Mouse (Mus musculus) hindbrain, embryonic 10.5 days (tissue): ENCODE data around the gene Nhlrc4. TPM values are rescaled to one million over a fixed set of nuclear protein-coding genes. Genes with fewer than 3 reads are reported as not detected.

ENCODE experiments used
- DNase-seq: peaks from one replicate; pipeline ENCODE4 v3.0.0-alpha.2; 2017; ENCODE audit warnings: low spot score
- H3K27ac ChIP-seq: fragments of 300-500 bp; sonication (generic); 2 replicates; pipeline ENCODE4 v1.5.1; 2016; ENCODE audit warnings: mild to moderate bottlenecking, moderate library complexity
- H3K27me3 ChIP-seq: fragments of 300-500 bp; sonication (generic); 2 replicates; pipeline ENCODE4 v1.6.1; 2016; ENCODE audit warnings: mild to moderate bottlenecking; ENCODE audit not compliant: poor library complexity, insufficient read depth, severe bottlenecking
- H3K36me3 ChIP-seq: fragments of 300-500 bp; sonication (generic); 2 replicates; pipeline ENCODE4 v1.6.1; 2016; ENCODE audit warnings: mild to moderate bottlenecking, moderate library complexity
- H3K4me1 ChIP-seq: fragments of 300-500 bp; sonication (generic); replicated peaks from 2 replicates; pipeline ENCODE4 v1.6.1; 2016; ENCODE audit warnings: mild to moderate bottlenecking
- H3K4me3 ChIP-seq: fragments of 300-500 bp; sonication (generic); 2 replicates; pipeline ENCODE4 v1.5.1; 2016; ENCODE audit warnings: mild to moderate bottlenecking, moderate library complexity
- H3K9me3 ChIP-seq: fragments of 300-500 bp; sonication (generic); 2 replicates; pipeline ENCODE4 v1.6.1; 2016; ENCODE audit warnings: mild to moderate bottlenecking, moderate library complexity
- WGBS: fragments of 180-500 bp; shearing (Covaris S2); methylation state at CpG from one replicate; pipeline ENCODE4 v1.1.7; 2016; 5-methylcytosine and 5-hydroxymethylcytosine counted together
- polyA plus RNA-seq: library from polyadenylated mRNA; unstranded; fragments of >200 nt; fragmentation: Nextera tagmentation; extraction: Ambion mirVana; gene quantifications from 2 replicates; pipeline ENCODE4 v1.2.1, GENCODE M21; 2016

Gene Nhlrc4
- polyA plus RNA-seq, 1 experiment from 2014 or later: 0.55 TPM

- peaks cover 41% of the 10 kb centered on the region for H3K36me3 ChIP-seq
- H3K27ac ChIP-seq: no peak overlapping the region
- WGBS: 86% methylated on average over 1 of the region's 1 CpGs
- H3K4me1 ChIP-seq: peaks cover 22% of the 10 kb centered on the region
- H3K4me3 ChIP-seq: no peak overlapping the region
- H3K27me3 ChIP-seq: no peaks in the 10 kb centered on the region
- H3K9me3 ChIP-seq: no peaks in the 10 kb centered on the region
- no peak for DNase-seq
These were observed 30.9 kb downstream of the Nhlrc4 start for GRCm38 (mm10) chr17:25913877-25914275.

DNA sequence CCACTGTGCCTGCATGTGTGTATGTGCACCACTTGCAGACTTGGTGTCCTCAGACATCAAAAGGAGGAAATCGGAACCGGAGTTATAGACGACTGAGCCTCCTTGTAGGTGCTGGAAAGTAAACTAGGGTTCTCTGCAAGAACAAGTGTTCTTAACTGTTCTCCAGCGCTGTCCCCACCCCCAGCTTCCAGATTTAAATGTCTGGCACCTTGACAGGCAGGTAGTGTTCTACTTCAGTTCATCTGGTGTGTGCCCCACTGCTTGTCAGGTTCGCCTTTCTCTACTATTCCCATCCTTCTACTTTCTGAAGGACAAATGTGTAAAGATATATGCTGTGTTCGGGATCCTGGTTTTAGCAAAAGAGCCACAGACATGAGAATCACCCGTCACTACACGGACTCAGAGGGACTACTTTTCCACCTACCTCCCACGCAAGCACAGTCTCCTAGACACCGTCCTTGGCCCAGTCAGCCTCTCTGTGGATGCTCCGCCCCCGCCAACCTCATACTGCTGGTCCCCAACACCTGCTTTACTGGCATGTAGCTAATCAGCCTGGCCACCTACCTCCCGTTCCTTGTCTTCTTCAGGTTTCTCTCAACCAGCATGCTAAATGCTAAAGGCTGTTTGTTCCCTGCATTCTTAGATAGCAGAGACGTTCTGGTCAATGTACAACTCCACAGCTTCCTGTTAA lies 31.4 kb downstream of the Nhlrc4 start:
- Histone ChIP-seq H3K4me1 (peaks cover 17% of the 10 kb centered on the region), H3K27me3 (no peaks in the 10 kb centered on the region), H3K36me3 (peaks cover 41% of the 10 kb centered on the region), H3K4me3 (no peak overlapping the region), H3K27ac (no peak overlapping the region), H3K9me3 (no peaks in the 10 kb centered on the region)
- WGBS: 88% methylated on average over 14 of the region's 14 CpGs
- no peak for DNase-seq

DNA sequence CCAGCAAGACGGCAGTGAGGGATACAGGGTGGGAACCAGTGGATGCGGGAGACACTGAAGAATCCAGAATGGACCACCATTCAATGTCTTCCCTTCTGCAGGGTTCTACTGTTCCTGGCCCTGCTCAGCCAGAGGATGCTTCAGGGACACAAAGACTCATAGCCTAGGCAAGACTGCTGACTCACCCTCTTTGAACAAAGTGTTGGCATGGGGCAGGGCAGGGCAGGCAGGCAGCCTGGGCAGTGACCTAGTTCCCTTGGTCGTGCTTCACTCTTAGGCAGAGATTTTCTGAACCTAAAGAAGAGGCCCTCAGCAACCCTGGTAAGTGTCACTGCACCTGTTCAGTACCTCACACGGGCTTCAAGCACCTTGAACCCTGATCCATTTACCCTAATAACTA lies 32.9 kb downstream of the Nhlrc4 start:
- H3K27me3 ChIP-seq: no peaks in the 10 kb centered on the region
- peaks cover 36% of the 10 kb centered on the region for H3K36me3 ChIP-seq
- no peak overlapping the region for H3K27ac ChIP-seq
- no peak overlapping the region for H3K4me3 ChIP-seq
- 91% methylated on average over 4 of the region's 4 CpGs for WGBS
- no peaks in the 10 kb centered on the region for H3K9me3 ChIP-seq
- DNase-seq: no peak
- 0 out of 2 replicates have a peak, but pooled peaks cover 2% of the 10 kb centered on the region for H3K4me1 ChIP-seq

DNA sequence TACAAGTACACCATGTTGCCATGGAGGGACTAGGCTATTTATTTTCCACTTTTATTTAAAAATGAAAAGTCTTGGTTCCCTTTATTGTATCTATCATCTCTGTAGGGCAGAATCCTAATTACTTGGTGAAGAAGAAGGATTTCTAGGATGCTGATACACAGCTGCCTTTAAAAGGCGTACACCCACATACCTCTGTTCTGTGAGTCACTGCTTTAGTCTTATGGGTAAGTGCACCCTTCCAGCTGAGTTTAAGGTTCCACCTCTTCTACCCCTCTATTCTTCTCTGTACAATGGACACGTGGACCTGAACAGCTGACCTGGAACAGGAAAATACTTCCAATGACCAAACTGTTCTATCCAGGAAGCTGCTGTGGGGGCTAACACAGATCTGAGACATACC lies 37.1 kb downstream of the Nhlrc4 start:
- Histone ChIP-seq H3K36me3 (peaks cover 27% of the 10 kb centered on the region), H3K4me1 (0 out of 2 replicates have a peak, but pooled peaks cover 2% of the 10 kb centered on the region), H3K27ac (no peak overlapping the region), H3K27me3 (no peaks in the 10 kb centered on the region), H3K9me3 (no peaks in the 10 kb centered on the region), H3K4me3 (no peak overlapping the region)
- DNase-seq: no peak
- 93% methylated on average over 2 of the region's 2 CpGs for WGBS

DNA sequence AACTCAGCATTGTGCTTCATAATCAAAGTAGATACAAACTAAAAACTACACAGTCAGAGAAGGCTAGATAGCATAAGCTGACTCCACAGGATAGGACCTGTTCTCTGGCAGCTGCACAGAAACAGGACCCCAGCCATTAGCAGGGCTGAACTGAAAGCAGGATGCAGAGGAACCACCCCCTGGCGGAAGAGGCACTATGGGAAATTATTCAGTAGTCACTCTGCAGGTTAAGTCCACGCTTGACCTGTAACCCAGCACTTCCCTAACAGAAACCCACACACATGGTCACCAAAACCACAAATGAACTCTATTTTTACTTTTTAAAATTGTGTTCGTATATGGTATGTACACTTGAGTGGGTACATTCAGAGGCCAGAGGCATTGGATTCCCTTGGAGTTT lies 41.7 kb downstream of the Nhlrc4 start:
- Histone ChIP-seq H3K27ac (no peak overlapping the region), H3K4me3 (no peak overlapping the region), H3K9me3 (no peaks in the 10 kb centered on the region), H3K4me1 (no peaks in the 10 kb centered on the region), H3K27me3 (no peaks in the 10 kb centered on the region), H3K36me3 (peaks cover 31% of the 10 kb centered on the region)
- 89% methylated on average over 3 of the region's 3 CpGs for WGBS
- DNase-seq: no peak

DNA sequence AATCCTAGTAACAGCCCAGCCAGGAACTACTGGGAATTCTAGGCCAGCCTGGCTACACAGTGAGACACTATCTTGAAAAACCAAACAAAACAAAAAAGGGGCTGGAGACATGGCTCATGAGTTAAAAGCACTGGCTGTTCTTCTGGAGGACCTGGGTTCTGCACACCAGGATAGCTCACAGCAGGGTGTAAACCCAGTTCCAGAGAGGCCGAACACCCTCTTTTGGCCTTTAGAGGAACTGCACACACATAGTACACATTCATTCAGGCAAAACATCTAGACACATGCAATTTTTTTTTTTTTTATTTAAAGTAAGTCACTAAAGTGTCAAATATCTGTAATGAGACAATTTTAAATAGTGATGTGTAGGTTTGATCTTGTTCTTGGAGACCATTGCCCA lies 44.6 kb downstream of the Nhlrc4 start:
- Histone ChIP-seq H3K36me3 (peaks cover 20% of the 10 kb centered on the region), H3K4me3 (no peak overlapping the region), H3K4me1 (peaks cover 17% of the 10 kb centered on the region), H3K9me3 (no peaks in the 10 kb centered on the region), H3K27me3 (no peaks in the 10 kb centered on the region), H3K27ac (no peak overlapping the region)
- no peak for DNase-seq
- 91% methylated on average over 1 of the region's 1 CpGs for WGBS

DNA sequence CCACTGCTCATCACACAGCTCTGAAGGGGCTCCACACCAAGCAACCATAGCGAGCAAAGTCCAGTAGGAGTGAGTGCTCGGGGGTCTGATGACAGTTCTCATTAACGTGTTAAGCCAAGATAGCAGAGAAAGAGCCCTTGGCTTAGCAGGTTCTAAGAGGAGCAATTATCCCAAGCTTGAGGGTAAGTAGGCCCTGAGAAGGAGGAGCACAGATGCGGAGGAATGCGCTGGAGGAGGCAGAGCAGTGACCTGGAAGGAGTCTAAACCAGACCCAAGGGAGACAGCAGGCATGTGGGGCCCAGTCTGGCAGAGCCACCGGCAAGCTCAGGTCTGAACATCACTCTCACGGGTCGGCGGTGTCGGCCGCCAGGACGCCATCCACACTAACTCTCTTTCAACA lies 48.9 kb downstream of the Nhlrc4 start:
- no peak overlapping the region for H3K4me3 ChIP-seq
- H3K27ac ChIP-seq: peak overlapping the region; percentile 63; the same call in 1 of the 2 replicates
- H3K27me3 ChIP-seq: no peaks in the 10 kb centered on the region
- H3K4me1 ChIP-seq: peaks cover 25% of the 10 kb centered on the region
- no peaks in the 10 kb centered on the region for H3K9me3 ChIP-seq
- H3K36me3 ChIP-seq: peaks cover 15% of the 10 kb centered on the region
- 69% methylated on average over 12 of the region's 12 CpGs for WGBS
- DNase-seq: no peak

DNA sequence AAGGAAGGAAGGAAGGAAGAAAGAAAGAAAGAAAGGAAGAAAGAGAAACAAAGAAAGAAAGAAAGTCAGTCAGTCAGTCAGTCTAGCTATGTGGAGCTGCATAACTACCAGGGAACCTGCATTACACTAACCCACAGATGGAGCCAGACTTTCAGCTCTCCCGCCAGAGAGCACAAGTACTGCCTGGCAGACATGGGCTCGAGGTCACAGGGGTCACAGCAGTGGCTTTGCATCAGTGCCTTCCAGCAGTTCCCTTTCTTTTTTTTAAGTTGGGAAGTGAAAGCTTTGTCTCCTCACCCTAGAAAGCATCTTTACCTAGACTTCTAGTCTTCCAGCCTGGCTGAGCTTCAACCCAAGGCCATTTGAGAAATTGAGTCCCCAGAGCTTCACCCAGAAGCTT lies 49.3 kb downstream of the Nhlrc4 start:
- no peak overlapping the region for H3K4me3 ChIP-seq
- peak overlapping the region; percentile 63; the same call in 1 of the 2 replicates for H3K27ac ChIP-seq
- WGBS: 17% methylated on average over 2 of the region's 2 CpGs
- no peak for DNase-seq
- H3K4me1 ChIP-seq: peaks cover 25% of the 10 kb centered on the region
- no peaks in the 10 kb centered on the region for H3K27me3 ChIP-seq
- H3K9me3 ChIP-seq: no peaks in the 10 kb centered on the region
- peaks cover 14% of the 10 kb centered on the region for H3K36me3 ChIP-seq

GRCm38 (mm10) chr17:25893975-25894617 lies 50.7 kb downstream of the Nhlrc4 start:
- DNase-seq: peak; percentile 71
- H3K9me3 ChIP-seq: no peaks in the 10 kb centered on the region
- H3K4me3 ChIP-seq: no peak overlapping the region
- H3K27me3 ChIP-seq: no peaks in the 10 kb centered on the region
- peak overlapping the region; percentile 77 for H3K27ac ChIP-seq
- 24% methylated on average over 2 of the region's 2 CpGs for WGBS
- H3K36me3 ChIP-seq: peaks cover 20% of the 10 kb centered on the region
- peaks cover 25% of the 10 kb centered on the region for H3K4me1 ChIP-seq

Other genes starting within 250 kb of the Nhlrc4 start
- gene Gng13, start 227.8 kb downstream of the Nhlrc4 start, polyA plus RNA-seq: 2.4 and 4.4 TPM in 2 replicates
- 47.2 and 60.4 TPM in 2 replicates for gene Chtf18, start 217.5 kb downstream of the Nhlrc4 start, polyA plus RNA-seq
- gene Rpusd1, start 217.3 kb downstream of the Nhlrc4 start, polyA plus RNA-seq: 22.2 and 24.8 TPM in 2 replicates
- gene Mslnl, start 208.9 kb downstream of the Nhlrc4 start, polyA plus RNA-seq: not detected in 2 replicates
- 0.33 TPM in 1 of 2 replicates, not detected in the other for gene Msln, start 190.6 kb downstream of the Nhlrc4 start, polyA plus RNA-seq
- gene Narfl, start 171.2 kb downstream of the Nhlrc4 start, polyA plus RNA-seq: 25.3 and 25.7 TPM in 2 replicates
- 68.1 and 88.5 TPM in 2 replicates for gene Haghl, start 159.3 kb downstream of the Nhlrc4 start, polyA plus RNA-seq
- 0.95 and 1.2 TPM in 2 replicates for gene Ccdc78, start 158.4 kb downstream of the Nhlrc4 start, polyA plus RNA-seq
- 68.1 and 76.0 TPM in 2 replicates for gene Fam173a, start 152.1 kb downstream of the Nhlrc4 start, polyA plus RNA-seq
- 3.4 and 4.5 TPM in 2 replicates for gene AC134908.4, start 149.3 kb downstream of the Nhlrc4 start, polyA plus RNA-seq
- gene Metrn, start 147.8 kb downstream of the Nhlrc4 start, polyA plus RNA-seq: 174 and 193 TPM in 2 replicates
- 11.0 and 16.7 TPM in 2 replicates for gene Fbxl16, start 135.9 kb downstream of the Nhlrc4 start, polyA plus RNA-seq
- 30.1 and 30.7 TPM in 2 replicates for gene Wdr24, start 121.3 kb downstream of the Nhlrc4 start, polyA plus RNA-seq
- gene Jmjd8, start 116.1 kb downstream of the Nhlrc4 start, polyA plus RNA-seq: 51.5 and 64.3 TPM in 2 replicates
- 360 and 390 TPM in 2 replicates for gene Stub1, start 111.6 kb downstream of the Nhlrc4 start, polyA plus RNA-seq
- 1.7 and 3.1 TPM in 2 replicates for gene Rhbdl1, start 107.7 kb downstream of the Nhlrc4 start, polyA plus RNA-seq
- 1.5 and 3.1 TPM in 2 replicates for gene Gm20683, start 103.2 kb downstream of the Nhlrc4 start, polyA plus RNA-seq
- 18.8 and 28.5 TPM in 2 replicates for gene Rhot2, start 100.1 kb downstream of the Nhlrc4 start, polyA plus RNA-seq
- gene Wdr90, start 83.5 kb downstream of the Nhlrc4 start, polyA plus RNA-seq: 46.0 and 54.4 TPM in 2 replicates
- 10.6 and 14.7 TPM in 2 replicates for gene Mcrip2, start 76.2 kb downstream of the Nhlrc4 start, polyA plus RNA-seq
- 69.9 and 73.9 TPM in 2 replicates for gene Mettl26, start 69.9 kb downstream of the Nhlrc4 start, polyA plus RNA-seq
- 5.8 and 26.3 TPM in 2 replicates for gene Wfikkn1, start 64.1 kb downstream of the Nhlrc4 start, polyA plus RNA-seq
- gene Rab40c, start 25.2 kb downstream of the Nhlrc4 start, polyA plus RNA-seq: 33.4 and 43.4 TPM in 2 replicates
- 65.4 and 72.6 TPM in 2 replicates for gene Pigq, start within 50 bp of the Nhlrc4 start, polyA plus RNA-seq
- gene A930017K11Rik, start 7.6 kb upstream of the Nhlrc4 start, polyA plus RNA-seq: 0.25 and 0.34 TPM in 2 replicates
- 32.4 and 35.0 TPM in 2 replicates for gene Capn15, start 40.8 kb upstream of the Nhlrc4 start, polyA plus RNA-seq
- gene Rab11fip3, start 124.6 kb upstream of the Nhlrc4 start, polyA plus RNA-seq: 24.7 and 30.9 TPM in 2 replicates
- gene Decr2, start 145.4 kb upstream of the Nhlrc4 start, polyA plus RNA-seq: 30.2 and 30.7 TPM in 2 replicates
- 95.9 and 109 TPM in 2 replicates for gene Nme4, start 150.6 kb upstream of the Nhlrc4 start, polyA plus RNA-seq
- gene Tmem8, start 168.3 kb upstream of the Nhlrc4 start, polyA plus RNA-seq: 1.8 and 1.9 TPM in 2 replicates
- 301 and 318 TPM in 2 replicates for gene Mrpl28, start 178.5 kb upstream of the Nhlrc4 start, polyA plus RNA-seq
- 9.1 and 9.4 TPM in 2 replicates for gene Axin1, start 193.7 kb upstream of the Nhlrc4 start, polyA plus RNA-seq